19 mouse cellular contexts compared by ENCODE assay signal in genomic region chr16:62852464-62853252, GRCm38 (mm10). TPM values are rescaled to one million over a fixed set of nuclear protein-coding genes. Genes with fewer than 3 reads are reported as not detected.
DNase-seq lines count a peak whose midpoint lies in the region; ATAC-seq and TF ChIP-seq lines count a peak whose summit lies in the region.
"Had no signal": no experiment of that assay in that cellular context is flagged by ENCODE, and none has a peak within 500 bp of the region (broad histone marks: within the 10 kb centered on the region; RNA-seq: fewer than 3 reads in every experiment).

No protein-coding gene starts in this region.

- no peaks in the 10 kb centered on the region for H3K36me3 ChIP-seq in hindbrain, postnatal 0 days (ENCODE audit: insufficient read depth, low read length)
- no peaks in the 10 kb centered on the region for H3K36me3 ChIP-seq in hindbrain, embryonic 16.5 days (ENCODE audit: control insufficient read depth, insufficient read depth, low read length)
- no peaks in the 10 kb centered on the region for H3K36me3 ChIP-seq in embryonic facial prominence, embryonic 10.5 days (replicated peaks)
- H3K36me3 ChIP-seq: embryonic facial prominence, embryonic 13.5 days; forebrain, embryonic 10.5 days; hindbrain, embryonic 12.5 days; kidney, embryonic 15.5 days; limb, embryonic 10.5 days had no signal

- WGBS in hindbrain, postnatal 0 days: 80% methylated on average over 3 of the region's 3 CpGs
- WGBS in hindbrain, embryonic 16.5 days: 77% methylated on average over 3 of the region's 3 CpGs
- WGBS in embryonic facial prominence, embryonic 10.5 days: 82% methylated on average over 3 of the region's 3 CpGs

- H3K4me2 ChIP-seq in hindbrain, postnatal 0 days (ENCODE audit: low read depth, low read length): no peak overlapping the region
- H3K4me2 ChIP-seq in hindbrain, embryonic 16.5 days (ENCODE audit: low read length): no peak overlapping the region
- H3K4me2 ChIP-seq: embryonic facial prominence, embryonic 13.5 days; hindbrain, embryonic 12.5 days had no signal

- peak; percentile 27 for TF ChIP-seq CTCF in hindbrain, postnatal 0 days (IDR thresholded peaks at IDR 0.05; ENCODE audit: low read depth)

- H3K27me3 ChIP-seq in hindbrain, postnatal 0 days (ENCODE audit: insufficient read depth, low read length): no peaks in the 10 kb centered on the region
- H3K27me3 ChIP-seq in hindbrain, embryonic 16.5 days (replicated peaks; ENCODE audit: control insufficient read depth, insufficient read depth, low read length): no peaks in the 10 kb centered on the region
- H3K27me3 ChIP-seq in embryonic facial prominence, embryonic 10.5 days (replicated peaks; ENCODE audit: low read depth, poor library complexity, severe bottlenecking): no peaks in the 10 kb centered on the region
- H3K27me3 ChIP-seq: embryonic facial prominence, embryonic 13.5 days; hindbrain, embryonic 12.5 days; kidney, embryonic 15.5 days had no signal

- no peaks in the 10 kb centered on the region for H3K9me3 ChIP-seq in hindbrain, postnatal 0 days (ENCODE audit: low read length)
- H3K9me3 ChIP-seq in hindbrain, embryonic 16.5 days (ENCODE audit: control insufficient read depth, low read length): no peaks in the 10 kb centered on the region
- no peaks in the 10 kb centered on the region for H3K9me3 ChIP-seq in embryonic facial prominence, embryonic 10.5 days
- H3K9me3 ChIP-seq: embryonic facial prominence, embryonic 13.5 days; forebrain, embryonic 10.5 days; hindbrain, embryonic 12.5 days; kidney, embryonic 15.5 days; limb, embryonic 10.5 days had no signal

- H3K9ac ChIP-seq in hindbrain, postnatal 0 days (replicated peaks; ENCODE audit: low read length): no peak overlapping the region
- H3K9ac ChIP-seq in hindbrain, embryonic 16.5 days (ENCODE audit: low read depth, low read length): no peak overlapping the region
- H3K9ac ChIP-seq: embryonic facial prominence, embryonic 13.5 days; hindbrain, embryonic 12.5 days; kidney, embryonic 15.5 days had no signal

- no peak overlapping the region for H3K4me3 ChIP-seq in hindbrain, postnatal 0 days (ENCODE audit: low read length)
- no peak overlapping the region for H3K4me3 ChIP-seq in hindbrain, embryonic 16.5 days (ENCODE audit: low read length)
- H3K4me3 ChIP-seq in embryonic facial prominence, embryonic 10.5 days: no peak overlapping the region
- H3K4me3 ChIP-seq: hindbrain, embryonic 12.5 days; kidney, embryonic 15.5 days; limb, embryonic 10.5 days had no signal

- H3K27ac ChIP-seq in hindbrain, postnatal 0 days: no peak overlapping the region
- no peak overlapping the region for H3K27ac ChIP-seq in hindbrain, embryonic 16.5 days (ENCODE audit: low read depth, low read length)
- H3K27ac ChIP-seq in embryonic facial prominence, embryonic 10.5 days (replicated peaks): no peak overlapping the region
- H3K27ac ChIP-seq: embryonic facial prominence, embryonic 13.5 days; hindbrain, embryonic 12.5 days; kidney, embryonic 15.5 days had no signal

- no peaks in the 10 kb centered on the region for H3K4me1 ChIP-seq in hindbrain, postnatal 0 days (ENCODE audit: insufficient read depth, low read length)
- no peaks in the 10 kb centered on the region for H3K4me1 ChIP-seq in hindbrain, embryonic 16.5 days (ENCODE audit: control insufficient read depth, insufficient read depth, low read depth, low read length)
- H3K4me1 ChIP-seq in embryonic facial prominence, embryonic 10.5 days: peaks cover 13% of the 10 kb centered on the region

- ATAC-seq in hindbrain, postnatal 0 days: no peak
- ATAC-seq in hindbrain, embryonic 16.5 days: no peak

- DNase-seq in hindbrain, postnatal 0 days (ENCODE audit: low spot score): no peak
- peak; percentile 9 for DNase-seq in thymus, postnatal 14 days
- no peak for DNase-seq in thymus, adult 18-20 months
- DNase-seq in embryonic facial prominence, embryonic 10.5 days (ENCODE audit: low spot score): peak; percentile 12
- no peak for DNase-seq in adrenal gland, postnatal 10 days
- no peak for DNase-seq in cerebellum, adult 8-10 months
- DNase-seq in embryo, embryonic 10 days (ENCODE audit: low spot score): no peak
- DNase-seq: adrenal gland, adult 8-10 months; cerebellum, adult 9-10 months; layer of hippocampus, adult 9-11 months; lung, postnatal 4 days; midbrain, embryonic 14.5 days; spleen, adult 18-20 months had no signal

RNA-seq across cellular contexts. Expression of gene Pros1, which starts 1.4 kb away (rescaled TPM):
- 6.5 and 8.0 TPM in 2 replicates for total RNA-seq in hindbrain, postnatal 0 days (2014; rRNA removed)
- 10.6 and 11.8 TPM in 2 replicates for polyA plus RNA-seq in hindbrain, postnatal 0 days (2015; fragmentation: Nextera tagmentation; extraction: Ambion mirVana)
- 10.1 and 11.6 TPM in 2 replicates for polyA plus RNA-seq in hindbrain, embryonic 16.5 days (2015; fragmentation: Nextera tagmentation; extraction: Ambion mirVana)
- 16.9 and 18.0 TPM in 2 replicates for polyA plus RNA-seq in embryonic facial prominence, embryonic 10.5 days (2016; fragmentation: Nextera tagmentation; extraction: Ambion mirVana)
- total RNA-seq in adrenal gland, postnatal 10 days (2021): 10 to 100 TPM; 38.5 to 42.0 TPM

RNA-seq across cellular contexts. Expression of gene Arl13b, which starts 5.8 kb away (rescaled TPM):
- total RNA-seq in hindbrain, postnatal 0 days (2014; rRNA removed): 7.0 and 11.2 TPM in 2 replicates
- polyA plus RNA-seq in hindbrain, postnatal 0 days (2015; fragmentation: Nextera tagmentation; extraction: Ambion mirVana): 12.3 TPM in 2 replicates
- polyA plus RNA-seq in hindbrain, embryonic 16.5 days (2015; fragmentation: Nextera tagmentation; extraction: Ambion mirVana): 15.9 and 16.5 TPM in 2 replicates
- polyA plus RNA-seq in embryonic facial prominence, embryonic 10.5 days (2016; fragmentation: Nextera tagmentation; extraction: Ambion mirVana): 18.3 and 19.6 TPM in 2 replicates
- 10 to 100 TPM; 10.6 to 11.3 TPM for total RNA-seq in adrenal gland, postnatal 10 days (2021)

RNA-seq across cellular contexts. Expression of gene Stx19, which starts 38.2 kb away (rescaled TPM):
- total RNA-seq in hindbrain, postnatal 0 days (2014; rRNA removed): not detected in 2 replicates
- polyA plus RNA-seq in hindbrain, postnatal 0 days (2015; fragmentation: Nextera tagmentation; extraction: Ambion mirVana): 0.16 TPM in 2 replicates
- 0.26 and 0.29 TPM in 2 replicates for polyA plus RNA-seq in hindbrain, embryonic 16.5 days (2015; fragmentation: Nextera tagmentation; extraction: Ambion mirVana)
- 0.36 TPM in 2 replicates for polyA plus RNA-seq in embryonic facial prominence, embryonic 10.5 days (2016; fragmentation: Nextera tagmentation; extraction: Ambion mirVana)
- total RNA-seq in adrenal gland, postnatal 10 days (2021): not detected
- total RNA-seq: adrenal gland, adult 8-10 months had no signal

Comparison
In these comparisons a context has a peak if more than half of its experiments do, and no peak if none do; other contexts are left out.
1. DNase-seq: peak in thymus, postnatal 14 days (single experiment) and embryonic facial prominence, embryonic 10.5 days (single experiment); none in hindbrain, postnatal 0 days (single experiment), thymus, adult 18-20 months (0 of 2), adrenal gland, postnatal 10 days (single experiment), cerebellum, adult 8-10 months (single experiment) and embryo, embryonic 10 days (single experiment).